Mouse (Mus musculus): ENCODE data around the gene Mllt10. TPM values are rescaled to one million over a fixed set of nuclear protein-coding genes. Genes with fewer than 3 reads are reported as not detected.

The Mllt10 gene
- polyA plus RNA-seq, 1 experiment, result 15.7 TPM

DNA sequence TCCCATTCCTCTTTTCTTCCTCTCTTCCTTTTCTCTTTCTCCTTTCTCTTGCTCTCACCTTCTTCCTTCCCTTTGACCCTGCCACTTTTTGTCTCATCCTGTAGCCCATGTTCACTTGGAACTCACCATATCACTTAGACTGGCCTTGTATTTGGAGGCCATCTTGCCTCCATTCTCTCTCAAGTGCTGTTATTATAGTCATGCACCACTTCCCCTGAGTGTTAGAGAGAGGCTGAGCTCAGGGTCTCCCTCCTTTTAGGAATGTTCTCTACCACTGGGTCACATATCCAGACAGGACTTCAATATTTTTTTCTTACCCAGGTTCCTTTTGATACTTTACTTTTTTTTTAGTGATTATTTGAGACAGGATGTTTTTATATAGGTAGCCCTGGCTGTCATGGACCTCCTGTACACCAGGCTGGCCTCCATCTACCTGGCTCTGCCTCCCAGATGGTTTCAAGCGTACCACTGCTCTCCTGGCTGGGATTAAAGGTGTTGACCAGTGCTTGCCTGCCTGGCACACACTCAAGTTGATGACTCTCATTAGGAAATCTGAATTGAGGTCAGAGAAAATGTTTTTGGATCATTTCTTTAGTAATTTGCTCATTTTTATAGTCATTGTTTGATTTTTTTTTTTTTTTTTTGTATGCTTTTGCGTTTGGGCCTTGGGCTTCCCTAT lies 25.3 kb downstream of the Mllt10 start:
- no peak for TF ChIP-seq GATA1 (IDR thresholded peaks at IDR 0.05; ENCODE audit: low read length)

DNA sequence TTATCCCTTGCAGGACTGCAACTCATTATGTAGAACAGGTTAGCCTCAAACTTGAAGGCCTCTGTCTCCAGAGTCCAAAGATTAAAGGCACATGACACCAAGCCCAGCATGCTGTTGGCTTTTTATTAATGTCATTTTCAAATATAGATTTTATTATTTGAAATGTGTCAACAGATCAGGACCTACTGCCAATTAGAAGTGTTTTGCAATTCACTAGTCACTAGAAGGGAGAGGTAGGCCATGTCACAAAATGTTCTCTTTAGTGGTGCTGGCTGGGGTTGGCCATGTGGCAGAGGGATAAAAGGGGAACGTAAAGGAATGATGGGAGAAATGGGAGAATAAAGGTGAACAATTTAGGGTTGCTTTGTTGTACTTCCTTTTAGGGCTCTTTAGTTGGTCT lies 38.8 kb downstream of the Mllt10 start:
- TF ChIP-seq GATA1 (IDR thresholded peaks at IDR 0.05; ENCODE audit: low read length), result no peak

DNA sequence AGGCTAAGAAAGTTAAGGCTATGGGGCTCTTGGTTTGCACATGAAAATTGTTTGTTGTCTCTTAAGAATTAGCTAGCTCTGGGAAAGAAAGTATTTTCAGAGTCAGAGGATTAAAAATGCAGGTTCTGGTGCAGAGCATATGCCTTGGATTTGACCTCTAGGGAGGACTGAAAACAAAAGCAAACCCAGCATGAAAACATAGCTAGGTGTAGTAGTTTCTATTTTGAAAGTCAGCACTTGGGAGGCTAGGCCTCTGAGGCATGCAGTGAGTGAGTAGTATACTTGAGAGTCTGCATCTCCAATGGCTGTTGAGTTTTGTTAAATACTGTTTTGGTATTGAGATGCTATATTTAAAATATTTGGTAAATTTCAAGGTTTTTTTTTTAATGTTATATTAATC lies 39.3 kb downstream of the Mllt10 start:
- no peak for TF ChIP-seq GATA1 (IDR thresholded peaks at IDR 0.05; ENCODE audit: low read length)

DNA sequence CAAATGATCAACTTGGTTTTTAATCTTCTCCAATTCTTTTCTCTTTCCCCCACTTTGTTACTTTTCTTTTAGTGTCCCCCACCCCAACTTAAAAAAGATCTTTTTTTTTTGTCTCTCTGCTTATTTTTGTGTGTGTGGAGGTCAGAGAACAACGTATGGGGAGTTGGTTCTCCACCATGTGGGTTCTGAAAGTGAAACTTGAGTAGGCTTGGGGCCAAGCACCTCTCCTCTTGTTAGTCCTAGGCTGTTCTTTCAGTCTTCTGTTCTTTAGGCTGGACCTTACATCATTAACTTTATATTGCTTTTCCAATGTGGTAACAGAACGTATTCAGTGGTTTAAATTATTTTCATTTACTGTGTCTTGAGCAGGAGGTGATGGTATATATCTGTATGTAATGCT lies 40.8 kb downstream of the Mllt10 start:
- no peak for TF ChIP-seq GATA1 (IDR thresholded peaks at IDR 0.05; ENCODE audit: low read length)

DNA sequence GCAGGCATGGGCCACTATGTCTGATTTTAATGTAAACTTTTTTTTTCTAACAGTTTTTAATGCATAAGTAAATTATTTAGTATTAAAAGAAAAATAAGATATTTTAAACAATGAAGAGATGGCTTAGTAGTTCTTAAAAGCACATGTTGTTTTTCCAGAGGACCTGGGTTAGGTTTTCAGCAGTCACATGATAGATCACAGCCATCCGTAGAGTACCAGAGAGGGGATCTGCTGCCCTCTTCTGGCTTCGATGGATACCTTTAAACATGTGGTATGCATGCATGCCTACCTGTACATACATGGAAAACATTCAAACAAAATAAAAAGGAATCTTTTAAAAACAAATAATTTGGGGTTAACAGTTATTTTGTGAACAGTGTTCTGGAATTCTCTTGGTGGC lies 45.9 kb downstream of the Mllt10 start:
- TF ChIP-seq GATA1 (IDR thresholded peaks at IDR 0.05; ENCODE audit: low read length), result no peak

DNA sequence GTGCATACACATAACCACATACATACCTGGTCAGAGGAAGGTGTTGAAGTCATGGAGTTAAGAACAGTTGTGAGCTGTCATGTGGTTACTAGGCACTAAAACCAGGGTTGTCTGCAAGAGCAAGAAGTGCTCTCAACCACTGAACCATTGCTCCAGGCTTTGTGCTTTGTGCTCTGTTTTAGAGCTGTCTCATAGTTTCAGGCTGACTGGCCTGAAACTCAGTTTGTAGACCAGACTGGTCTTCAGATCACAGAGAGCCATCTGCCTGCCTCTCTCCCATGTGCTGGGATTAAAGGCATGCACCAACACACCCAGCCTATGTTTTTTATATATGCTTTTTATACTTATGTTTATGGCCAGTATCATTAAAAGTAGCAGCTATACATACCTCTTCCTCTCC lies 52.5 kb downstream of the Mllt10 start:
- no peak for TF ChIP-seq GATA1 (IDR thresholded peaks at IDR 0.05; ENCODE audit: low read length)

DNA sequence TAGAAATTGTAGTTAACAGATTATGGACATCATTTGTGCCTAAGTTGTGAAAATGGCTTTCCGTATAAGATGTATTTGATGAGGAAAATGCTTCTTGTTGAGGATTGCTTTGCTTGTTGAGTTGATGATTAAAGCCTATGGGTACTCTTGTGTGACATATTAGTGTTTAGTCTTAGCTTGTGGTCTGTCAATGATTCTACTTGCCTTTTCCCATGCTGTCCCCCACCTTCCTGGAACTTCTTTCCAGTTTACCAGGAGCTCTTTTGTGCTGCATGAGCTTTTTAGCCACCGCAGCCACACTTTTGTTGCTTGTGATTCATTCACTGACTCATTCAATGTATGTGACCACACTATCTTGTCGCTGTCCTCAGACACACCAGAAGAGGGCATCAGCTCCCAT lies 53.2 kb downstream of the Mllt10 start:
- TF ChIP-seq GATA1 (IDR thresholded peaks at IDR 0.05; ENCODE audit: low read length), result no peak

DNA sequence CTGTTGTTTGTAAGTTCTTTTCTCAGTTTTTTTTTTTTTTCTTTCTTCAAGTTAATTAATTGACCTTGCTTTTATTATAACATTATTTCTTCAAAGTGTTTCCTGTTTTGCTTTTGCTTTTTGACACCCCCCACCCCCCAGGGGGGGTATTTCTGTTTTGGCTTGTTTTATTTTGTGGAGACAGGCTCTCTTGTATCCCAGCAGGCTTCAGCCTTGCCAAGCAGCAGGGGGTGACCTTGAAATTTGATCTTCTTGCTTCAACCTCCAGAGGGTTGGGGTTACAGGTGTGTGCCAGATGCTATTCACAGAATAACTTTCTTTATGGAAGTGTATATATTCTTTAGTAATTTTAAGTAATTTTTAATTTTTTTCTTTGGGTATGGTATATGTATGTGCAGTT lies 56.4 kb downstream of the Mllt10 start:
- TF ChIP-seq GATA1 (IDR thresholded peaks at IDR 0.05; ENCODE audit: low read length), result no peak

DNA sequence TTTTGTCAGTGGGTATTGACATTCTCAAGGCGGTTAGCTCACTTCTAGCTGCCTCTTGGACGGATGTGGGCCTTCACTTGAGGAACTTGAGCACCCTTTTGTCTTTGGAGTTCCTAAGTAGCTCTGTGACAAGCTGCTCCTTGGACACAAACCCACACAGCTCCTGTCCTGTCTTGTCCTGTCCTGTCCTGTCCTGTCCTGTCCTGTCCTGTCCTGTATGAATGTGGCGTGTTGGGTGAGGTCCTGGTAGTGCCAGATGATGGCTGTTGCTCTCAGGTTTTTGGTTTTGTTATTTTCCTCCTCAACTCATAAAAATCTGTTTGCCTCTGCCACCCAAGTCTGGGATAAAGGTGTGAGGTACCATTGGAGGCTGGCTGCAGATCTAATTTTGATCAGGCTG lies 61.4 kb downstream of the Mllt10 start:
- no peak for TF ChIP-seq GATA1 (IDR thresholded peaks at IDR 0.05; ENCODE audit: low read length)

DNA sequence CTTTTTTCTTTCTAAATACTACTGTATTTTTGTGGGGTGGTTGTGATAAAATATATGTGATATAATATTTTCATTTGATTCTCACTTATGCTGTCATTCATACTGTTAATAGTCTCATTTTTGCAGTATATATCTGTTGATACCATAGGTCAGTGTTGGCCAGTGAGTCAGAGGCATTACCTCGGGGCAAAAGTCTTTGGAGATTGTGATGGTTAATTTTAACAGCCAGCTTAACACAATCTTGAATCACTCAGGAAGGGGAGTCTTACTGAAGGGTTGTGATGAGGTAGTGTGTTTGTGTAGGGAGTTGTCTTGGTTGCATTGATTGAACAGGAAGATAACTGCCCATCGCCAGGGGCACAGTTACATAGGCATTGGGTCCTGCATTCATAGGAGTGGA lies 83.1 kb downstream of the Mllt10 start:
- TF ChIP-seq GATA1 (IDR thresholded peaks at IDR 0.05; ENCODE audit: low read length), result no peak

GRCm38 (mm10) chr2:18139646-18140045 lies 84.6 kb downstream of the Mllt10 start:
- TF ChIP-seq GATA1 (IDR thresholded peaks at IDR 0.05; ENCODE audit: low read length), result no peak

GRCm38 (mm10) chr2:18156131-18156530 lies 101.1 kb downstream of the Mllt10 start:
- no peak for TF ChIP-seq GATA1 (IDR thresholded peaks at IDR 0.05; ENCODE audit: low read length)

- no peak for TF ChIP-seq GATA1 (IDR thresholded peaks at IDR 0.05; ENCODE audit: low read length)
Measured at GRCm38 (mm10) chr2:18159426-18159825, 104.4 kb downstream of the Mllt10 start.

DNA sequence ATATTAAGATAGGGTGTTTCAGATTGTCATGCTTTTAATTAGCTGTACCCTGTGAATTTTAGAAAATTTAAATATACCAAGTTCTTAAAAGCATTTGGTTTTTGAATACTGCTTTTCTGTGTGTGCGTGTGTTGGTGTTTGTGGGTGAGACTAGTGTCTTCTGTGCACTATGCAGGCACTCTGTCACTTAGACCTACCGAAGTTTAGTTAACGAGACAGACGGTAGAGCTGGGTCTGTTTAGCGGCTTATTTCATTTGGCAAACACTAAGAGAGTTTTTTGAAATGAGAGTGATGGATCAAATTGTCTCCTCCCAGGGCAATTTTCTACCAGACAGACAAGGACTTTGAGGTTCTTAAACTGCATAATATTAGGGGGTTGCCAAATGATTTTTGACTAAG lies 106.0 kb downstream of the Mllt10 start:
- TF ChIP-seq GATA1 (IDR thresholded peaks at IDR 0.05; ENCODE audit: low read length), result no peak

DNA sequence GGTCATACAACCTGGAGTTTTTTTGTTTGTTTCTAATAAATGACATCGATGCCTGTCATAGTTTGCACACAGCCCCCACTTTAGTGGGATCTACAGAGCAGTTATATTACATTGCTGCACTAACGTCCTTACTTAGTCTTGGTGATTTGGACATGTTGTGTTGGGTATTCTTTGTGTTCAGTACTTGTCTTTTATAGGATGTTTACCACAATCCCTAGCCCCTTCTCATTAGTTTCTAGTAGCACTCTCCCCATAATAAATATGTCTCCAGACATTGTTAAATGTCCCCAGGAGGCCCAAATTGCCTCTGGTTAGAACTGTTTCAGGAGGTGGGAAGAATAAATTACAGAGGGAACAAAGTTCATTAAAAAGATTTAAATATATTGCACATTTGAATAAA lies 110.5 kb downstream of the Mllt10 start:
- no peak for TF ChIP-seq GATA1 (IDR thresholded peaks at IDR 0.05; ENCODE audit: low read length)

DNA sequence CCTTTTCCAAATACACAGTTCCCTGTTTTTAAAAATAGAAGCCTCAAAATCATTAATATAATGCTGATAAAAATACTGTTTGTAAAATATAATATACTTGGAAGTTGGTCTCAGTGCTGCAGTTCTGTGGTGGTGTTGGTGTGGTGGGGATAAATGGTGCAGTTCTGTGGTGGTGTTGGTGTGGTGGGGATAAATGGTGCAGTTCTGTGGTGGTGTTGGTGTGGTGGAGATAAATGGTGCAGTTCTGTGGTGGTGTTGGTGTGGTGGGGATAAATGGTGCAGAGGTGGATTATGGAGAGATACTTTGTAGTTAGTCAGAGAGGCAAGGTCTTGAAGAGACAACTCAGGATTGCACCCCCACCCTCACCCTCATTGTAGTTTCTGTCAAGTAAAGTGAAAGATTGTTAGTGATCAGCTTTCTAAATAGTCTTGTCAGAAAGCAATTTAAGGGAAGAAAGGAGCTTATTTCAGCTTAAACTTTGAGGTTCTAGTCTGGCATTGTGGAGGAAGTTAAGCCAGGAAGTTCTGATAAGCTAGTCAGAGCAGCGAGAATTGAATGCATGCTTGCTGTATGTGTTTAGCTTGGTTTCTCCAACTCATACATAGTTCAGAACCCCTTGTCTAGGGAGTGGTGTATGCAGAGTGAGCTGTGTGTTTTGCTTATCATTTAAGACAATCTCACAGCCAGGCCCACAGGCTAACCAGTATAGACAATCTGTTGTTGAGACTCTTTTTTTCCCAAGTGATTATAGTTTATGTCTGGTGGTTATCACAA lies 114.3 kb downstream of the Mllt10 start:
- TF ChIP-seq GATA1 (IDR thresholded peaks at IDR 0.05; ENCODE audit: low read length), result no peak

GRCm38 (mm10) chr2:18175234-18175633 lies 120.2 kb downstream of the Mllt10 start:
- TF ChIP-seq GATA1 (IDR thresholded peaks at IDR 0.05; ENCODE audit: low read length), result no peak
